Mouse (Mus musculus) mature B cell (primary cell): ENCODE data around the gene Ptpra.

ENCODE experiments used
- in situ Hi-C: fragments of 300-500 bp; cut with MboI; formaldehyde crosslinking; loops from 2 replicates; pipeline ENCODE4 v1.14.3; 2019

Ptpra gene

GRCm38 (mm10) chr2:130598399-130598798 lies 148.3 kb downstream of the Ptpra start:
- in situ Hi-C loops, result no loop called here

- in situ Hi-C loops, result no loop called here
Measured at GRCm38 (mm10) chr2:130602195-130602594, 152.1 kb downstream of the Ptpra start.
